ENCODE assay signal across 21 mouse cellular contexts in the genomic region with DNA sequence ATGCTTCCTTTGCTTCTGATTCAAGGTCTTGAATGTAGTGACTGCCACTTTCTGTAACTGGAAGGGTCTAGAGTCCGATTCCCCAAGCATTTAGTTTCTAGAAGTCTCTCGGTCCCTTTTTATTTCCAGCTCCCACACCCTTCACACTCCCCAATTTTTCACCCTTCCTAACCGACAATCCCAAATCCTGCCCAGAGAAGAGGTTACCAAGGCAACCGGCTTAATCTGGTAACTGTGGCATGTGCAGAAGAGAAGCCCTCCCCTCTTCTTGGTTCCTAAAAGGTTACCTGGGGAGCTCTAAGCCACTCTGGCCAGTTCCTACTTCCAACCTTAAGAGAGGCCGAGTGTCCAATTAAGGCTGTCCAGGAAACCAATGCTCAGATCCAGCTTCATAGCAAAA. TPM values are rescaled to one million over a fixed set of nuclear protein-coding genes. Genes with fewer than 3 reads are reported as not detected.
DNase-seq lines count a peak whose midpoint lies in the region; ATAC-seq and TF ChIP-seq lines count a peak whose summit lies in the region.
"Had no signal": no experiment of that assay in that cellular context is flagged by ENCODE, and none has a peak within 500 bp of the region (broad histone marks: within the 10 kb centered on the region; RNA-seq: fewer than 3 reads in every experiment).

No protein-coding gene starts in this region.

- no peak overlapping the region for H3K4me2 ChIP-seq in forebrain, embryonic 11.5 days (ENCODE audit: low read depth, low read length, severe bottlenecking)
- no peak overlapping the region for H3K4me2 ChIP-seq in forebrain, embryonic 15.5 days (replicated peaks)
- H3K4me2 ChIP-seq in hindbrain, embryonic 16.5 days (ENCODE audit: low read length): no peak overlapping the region
- H3K4me2 ChIP-seq: heart, embryonic 13.5 days; hindbrain, embryonic 13.5 days; neural tube, embryonic 13.5 days had no signal

- H3K27me3 ChIP-seq in forebrain, embryonic 10.5 days (ENCODE audit: poor library complexity, severe bottlenecking): peaks cover 41% of the 10 kb centered on the region
- H3K27me3 ChIP-seq in forebrain, embryonic 11.5 days (ENCODE audit: control insufficient read depth, insufficient read depth, low read length): peaks cover 7% of the 10 kb centered on the region
- H3K27me3 ChIP-seq in E14TG2a.4 (ENCODE audit: insufficient read depth, low read length): peaks cover 42% of the 10 kb centered on the region
- no peaks in the 10 kb centered on the region for H3K27me3 ChIP-seq in forebrain, embryonic 15.5 days
- no peaks in the 10 kb centered on the region for H3K27me3 ChIP-seq in hindbrain, embryonic 16.5 days (replicated peaks; ENCODE audit: control insufficient read depth, insufficient read depth, low read length)

- DNase-seq in forebrain, embryonic 10.5 days (ENCODE audit: extremely low spot score, low spot score): no peak
- DNase-seq in forebrain, embryonic 11.5 days (ENCODE audit: low spot score): no peak
- peak; percentile 47 to 75 for DNase-seq in left cerebral cortex, postnatal 25 days (ENCODE audit: low spot score in 2 of 2)
- no peak for DNase-seq in left cerebral cortex, adult 8-10 months (ENCODE audit: low spot score in 2 of 2)
- no peak for DNase-seq in retina, embryonic 14.5 days (ENCODE audit: low spot score)
- DNase-seq: adrenal gland, postnatal 36 days; cerebellum, adult 8-10 months; gastrocnemius, postnatal 14 days; heart, adult 18-20 months; kidney, adult 9 months; kidney, postnatal 25 days had no signal

- WGBS in forebrain, embryonic 10.5 days: 35% methylated on average over 5 of the region's 5 CpGs
- WGBS in forebrain, embryonic 11.5 days: 27% methylated on average over 5 of the region's 5 CpGs
- whole genome bisulfite sequencing in forebrain, embryonic 15.5 days: 26% methylated on average over 5 of the region's 5 CpGs
- WGBS in hindbrain, embryonic 16.5 days: 40% methylated on average over 5 of the region's 5 CpGs

- H3K4me3 ChIP-seq in forebrain, embryonic 10.5 days: no peak overlapping the region
- H3K4me3 ChIP-seq in forebrain, embryonic 11.5 days (ENCODE audit: low read depth, low read length): no peak overlapping the region
- H3K4me3 ChIP-seq in E14TG2a.4 (replicated peaks; ENCODE audit: low read length): 0 out of 2 replicates have a peak overlapping the region, but pooled peaks have one; percentile 3
- no peak overlapping the region for H3K4me3 ChIP-seq in forebrain, embryonic 15.5 days
- H3K4me3 ChIP-seq in hindbrain, embryonic 16.5 days (ENCODE audit: low read length): no peak overlapping the region
- H3K4me3 ChIP-seq: erythroblast, embryonic 14.5 days; heart, embryonic 13.5 days; hindbrain, embryonic 13.5 days; neural tube, embryonic 13.5 days had no signal

- no peak for TF ChIP-seq CTCF in E14TG2a.4 (conservative IDR thresholded peaks at IDR 0.05; ENCODE audit: low read length)

- peaks cover 45% of the 10 kb centered on the region for H3K36me3 ChIP-seq in forebrain, embryonic 10.5 days (replicated peaks)
- H3K36me3 ChIP-seq in forebrain, embryonic 11.5 days (ENCODE audit: control insufficient read depth, insufficient read depth, low read length): peaks cover 8% of the 10 kb centered on the region
- peaks cover 30% of the 10 kb centered on the region for H3K36me3 ChIP-seq in E14TG2a.4 (ENCODE audit: insufficient read depth, low read length)
- peaks cover 40% of the 10 kb centered on the region for H3K36me3 ChIP-seq in forebrain, embryonic 15.5 days
- peaks cover 23% of the 10 kb centered on the region for H3K36me3 ChIP-seq in hindbrain, embryonic 16.5 days (ENCODE audit: control insufficient read depth, insufficient read depth, low read length)

- no peaks in the 10 kb centered on the region for H3K9me3 ChIP-seq in forebrain, embryonic 10.5 days
- no peaks in the 10 kb centered on the region for H3K9me3 ChIP-seq in forebrain, embryonic 11.5 days (ENCODE audit: control insufficient read depth, low read length)
- no peaks in the 10 kb centered on the region for H3K9me3 ChIP-seq in E14TG2a.4 (ENCODE audit: low read length)
- H3K9me3 ChIP-seq in forebrain, embryonic 15.5 days: no peaks in the 10 kb centered on the region
- no peaks in the 10 kb centered on the region for H3K9me3 ChIP-seq in hindbrain, embryonic 16.5 days (ENCODE audit: control insufficient read depth, low read length)
- H3K9me3 ChIP-seq: G1E; heart, embryonic 13.5 days; hindbrain, embryonic 13.5 days; limb, embryonic 10.5 days; neural tube, embryonic 13.5 days had no signal

- H3K4me1 ChIP-seq in forebrain, embryonic 10.5 days: peaks cover 49% of the 10 kb centered on the region
- peaks cover 13% of the 10 kb centered on the region for H3K4me1 ChIP-seq in forebrain, embryonic 11.5 days (replicated peaks; ENCODE audit: control insufficient read depth, insufficient read depth, low read length)
- peaks cover 62% of the 10 kb centered on the region for H3K4me1 ChIP-seq in E14TG2a.4 (replicated peaks; ENCODE audit: low read depth, low read length)
- peaks cover 25% of the 10 kb centered on the region for H3K4me1 ChIP-seq in forebrain, embryonic 15.5 days
- H3K4me1 ChIP-seq in hindbrain, embryonic 16.5 days (ENCODE audit: control insufficient read depth, insufficient read depth, low read depth, low read length): peaks cover 25% of the 10 kb centered on the region

- ATAC-seq in forebrain, embryonic 11.5 days (replicated peaks; ENCODE audit: low FRiP score): no peak
- ATAC-seq in forebrain, embryonic 15.5 days (replicated peaks): no peak
- ATAC-seq in hindbrain, embryonic 16.5 days: no peak
- ATAC-seq: CD4-positive, CD25-positive, alpha-beta regulatory T cell, adult 4 months had no signal

- peak overlapping the region; percentile 49; the same call in 1 of the 2 replicates for H3K27ac ChIP-seq in forebrain, embryonic 10.5 days
- no peak overlapping the region for H3K27ac ChIP-seq in forebrain, embryonic 11.5 days (ENCODE audit: low read depth, low read length)
- H3K27ac ChIP-seq in forebrain, embryonic 15.5 days (replicated peaks): peak overlapping the region; percentile 9; the same call in 1 of the 2 replicates
- no peak overlapping the region for H3K27ac ChIP-seq in hindbrain, embryonic 16.5 days (ENCODE audit: low read depth, low read length)
- H3K27ac ChIP-seq: heart, embryonic 13.5 days; hindbrain, embryonic 13.5 days; limb, embryonic 10.5 days; neural tube, embryonic 13.5 days had no signal

- intact Hi-C loops in left cerebral cortex, postnatal 25 days (cut with DNase I): loop anchor here (5.0 kb wide), 1 partner anchor 138 kb away; no protein-coding TSS in a partner anchor

- H3K9ac ChIP-seq in forebrain, embryonic 11.5 days (ENCODE audit: low read length): no peak overlapping the region
- no peak overlapping the region for H3K9ac ChIP-seq in forebrain, embryonic 15.5 days (replicated peaks)
- no peak overlapping the region; the same call in 1 of the 2 replicates for H3K9ac ChIP-seq in hindbrain, embryonic 16.5 days (ENCODE audit: low read depth, low read length)
- H3K9ac ChIP-seq: heart, embryonic 13.5 days; hindbrain, embryonic 13.5 days; neural tube, embryonic 13.5 days had no signal

RNA-seq across cellular contexts. Expression of a gene that starts 1.3 kb away (rescaled TPM):
- polyA plus RNA-seq in forebrain, embryonic 10.5 days (2016; fragmentation: Nextera tagmentation; extraction: Ambion mirVana): 1.00 and 1.2 TPM in 2 replicates
- 2.0 and 2.5 TPM in 2 replicates for polyA plus RNA-seq in forebrain, embryonic 11.5 days (2014; fragmentation: Nextera tagmentation; extraction: Ambion mirVana)
- 100 to 1,000 TPM; 138 to 148 TPM for total RNA-seq in left cerebral cortex, postnatal 25 days (2021)
- total RNA-seq in left cerebral cortex, adult 8-10 months (2022): 100 to 1,000 TPM; 130 to 140 (median 139) TPM
- 4.2 and 5.8 TPM in 2 replicates for polyA plus RNA-seq in forebrain, embryonic 15.5 days (2015; fragmentation: Nextera tagmentation; extraction: Ambion mirVana)
- 11.6 and 13.0 TPM in 2 replicates for polyA plus RNA-seq in hindbrain, embryonic 16.5 days (2015; fragmentation: Nextera tagmentation; extraction: Ambion mirVana)
- polyA plus RNA-seq: erythroblast, embryonic 14.5 days had no signal

RNA-seq across cellular contexts. Expression of a gene that starts 28.1 kb away (rescaled TPM):
- 4.5 and 4.7 TPM in 2 replicates for polyA plus RNA-seq in forebrain, embryonic 10.5 days (2016; fragmentation: Nextera tagmentation; extraction: Ambion mirVana)
- polyA plus RNA-seq in forebrain, embryonic 11.5 days (2014; fragmentation: Nextera tagmentation; extraction: Ambion mirVana): 5.5 and 6.3 TPM in 2 replicates
- total RNA-seq in left cerebral cortex, postnatal 25 days (2021): 10 to 100 TPM; 61.3 to 63.3 TPM
- total RNA-seq in left cerebral cortex, adult 8-10 months (2022): 10 to 100 TPM; 74.0 to 84.5 (median 81.5) TPM
- 4.4 and 5.1 TPM in 2 replicates for polyA plus RNA-seq in forebrain, embryonic 15.5 days (2015; fragmentation: Nextera tagmentation; extraction: Ambion mirVana)
- polyA plus RNA-seq in hindbrain, embryonic 16.5 days (2015; fragmentation: Nextera tagmentation; extraction: Ambion mirVana): 4.1 and 4.2 TPM in 2 replicates

RNA-seq across cellular contexts. Expression of a gene that starts 30.6 kb away (rescaled TPM):
- polyA plus RNA-seq in forebrain, embryonic 10.5 days (2016; fragmentation: Nextera tagmentation; extraction: Ambion mirVana): 45.7 and 49.7 TPM in 2 replicates
- polyA plus RNA-seq in forebrain, embryonic 11.5 days (2014; fragmentation: Nextera tagmentation; extraction: Ambion mirVana): 59.9 and 63.2 TPM in 2 replicates
- 10 to 100 TPM; 53.9 to 54.7 TPM for total RNA-seq in left cerebral cortex, postnatal 25 days (2021)
- total RNA-seq in left cerebral cortex, adult 8-10 months (2022): 10 to 100 TPM; 53.6 to 57.8 (median 54.1) TPM
- polyA plus RNA-seq in forebrain, embryonic 15.5 days (2015; fragmentation: Nextera tagmentation; extraction: Ambion mirVana): 53.5 and 53.9 TPM in 2 replicates
- 41.7 and 49.2 TPM in 2 replicates for polyA plus RNA-seq in hindbrain, embryonic 16.5 days (2015; fragmentation: Nextera tagmentation; extraction: Ambion mirVana)

RNA-seq across cellular contexts. Expression of a gene that starts 40.0 kb away (rescaled TPM):
- polyA plus RNA-seq in forebrain, embryonic 10.5 days (2016; fragmentation: Nextera tagmentation; extraction: Ambion mirVana): 22.9 and 24.1 TPM in 2 replicates
- polyA plus RNA-seq in forebrain, embryonic 11.5 days (2014; fragmentation: Nextera tagmentation; extraction: Ambion mirVana): 24.0 and 28.4 TPM in 2 replicates
- total RNA-seq in left cerebral cortex, postnatal 25 days (2021): 100 to 1,000 TPM; 190 to 193 TPM
- total RNA-seq in left cerebral cortex, adult 8-10 months (2022): 100 to 1,000 TPM; 167 to 198 (median 186) TPM
- polyA plus RNA-seq in forebrain, embryonic 15.5 days (2015; fragmentation: Nextera tagmentation; extraction: Ambion mirVana): 30.2 and 31.7 TPM in 2 replicates
- 28.2 and 28.6 TPM in 2 replicates for polyA plus RNA-seq in hindbrain, embryonic 16.5 days (2015; fragmentation: Nextera tagmentation; extraction: Ambion mirVana)

Comparison
In these comparisons a context has a peak if more than half of its experiments do, and no peak if none do; other contexts are left out.
1. DNase-seq: peak in left cerebral cortex, postnatal 25 days (2 of 2); none in forebrain, embryonic 10.5 days (single experiment), forebrain, embryonic 11.5 days (single experiment), left cerebral cortex, adult 8-10 months (0 of 2) and retina, embryonic 14.5 days (single experiment).
2. H3K27ac ChIP-seq: peak in forebrain, embryonic 10.5 days (single experiment) and forebrain, embryonic 15.5 days (single experiment); none in forebrain, embryonic 11.5 days (single experiment) and hindbrain, embryonic 16.5 days (single experiment).